Mouse (Mus musculus): ENCODE measurements around the gene Mypn.

Mypn gene

DNA sequence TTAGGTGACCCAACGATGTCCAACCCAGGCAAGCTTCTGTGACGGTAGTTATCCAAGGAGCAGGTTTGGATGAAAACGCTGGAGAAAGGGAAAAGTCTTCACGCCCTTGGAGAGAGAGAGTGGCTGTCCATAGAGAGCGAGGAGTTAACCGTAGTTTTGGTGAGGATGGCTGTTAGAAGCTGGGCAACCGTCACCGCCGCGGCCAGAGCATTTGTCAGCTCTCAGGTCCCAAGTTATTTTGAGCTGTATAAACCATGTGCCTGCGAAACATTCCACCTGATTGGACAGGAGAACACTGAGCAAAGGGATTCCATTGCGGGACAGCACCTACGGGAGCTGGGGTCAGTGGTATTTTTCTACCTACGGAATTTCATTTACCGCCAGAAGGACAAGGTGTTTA, at the start of gene Mypn:
TSS of gene Mypn (minus strand) at position 225 of the 400 bp plus-strand sequence.
- no peak for DNase-seq

DNA sequence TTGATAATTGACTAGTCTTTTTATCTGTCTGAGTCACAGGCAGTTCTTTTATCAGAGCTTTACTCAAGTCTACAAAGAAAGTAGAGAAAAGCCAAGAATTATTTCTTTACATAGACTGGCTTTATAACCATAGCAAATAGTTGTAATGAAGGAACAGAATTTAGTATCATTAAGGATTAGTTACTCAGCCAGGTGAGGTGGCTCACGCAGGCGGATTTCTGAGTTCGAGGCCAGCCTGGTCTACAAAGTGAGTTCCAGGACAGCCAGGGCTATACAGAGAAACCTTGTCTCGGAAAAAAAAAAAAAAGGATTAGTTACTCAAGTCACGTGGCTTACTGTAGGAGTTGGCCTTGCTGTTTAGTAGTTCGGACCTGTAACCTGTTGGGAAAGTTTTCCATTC, 44.7 kb upstream of the Mypn start:
- DNase-seq: no peak

DNA sequence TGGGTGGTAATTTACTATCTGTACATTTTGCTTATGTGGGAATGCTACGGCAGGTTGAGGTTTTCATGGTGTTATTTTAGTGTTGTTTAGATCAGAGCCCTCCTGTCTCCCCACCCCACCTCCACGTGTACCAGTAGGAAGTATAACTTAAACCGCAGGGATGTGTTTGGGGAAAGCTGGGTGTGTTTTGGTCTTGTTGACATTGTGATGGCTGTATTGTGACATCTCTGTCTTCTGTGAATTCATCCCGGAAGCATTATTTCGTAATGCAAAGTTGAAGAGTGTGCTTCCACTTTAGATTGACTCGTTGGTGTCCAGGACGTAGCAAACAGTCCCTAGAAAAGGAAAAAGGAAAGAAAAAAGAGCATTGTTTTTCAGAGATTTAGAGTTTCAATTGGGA, 43.7 kb upstream of the Mypn start:
- DNase-seq: peak in 1 of 2 experiments; percentile 31

DNA sequence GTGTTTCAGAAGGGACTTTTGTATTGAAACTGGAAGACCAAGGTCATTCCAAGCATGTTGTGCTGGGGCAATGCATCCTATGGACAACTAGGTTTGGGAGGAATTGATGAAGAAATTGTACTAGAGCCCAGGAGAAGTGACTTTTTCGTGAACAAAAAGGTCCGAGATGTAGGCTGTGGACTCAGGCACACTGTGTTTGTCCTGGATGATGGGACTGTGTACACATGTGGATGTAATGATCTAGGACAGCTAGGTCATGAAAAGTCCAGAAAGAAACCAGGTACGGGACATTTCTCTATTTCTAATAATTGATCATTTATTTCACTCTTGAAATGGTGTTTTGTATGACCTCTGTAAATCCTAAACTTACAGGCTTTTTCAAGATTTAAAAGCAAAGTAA, 42.1 kb upstream of the Mypn start:
- DNase-seq: no peak

DNA sequence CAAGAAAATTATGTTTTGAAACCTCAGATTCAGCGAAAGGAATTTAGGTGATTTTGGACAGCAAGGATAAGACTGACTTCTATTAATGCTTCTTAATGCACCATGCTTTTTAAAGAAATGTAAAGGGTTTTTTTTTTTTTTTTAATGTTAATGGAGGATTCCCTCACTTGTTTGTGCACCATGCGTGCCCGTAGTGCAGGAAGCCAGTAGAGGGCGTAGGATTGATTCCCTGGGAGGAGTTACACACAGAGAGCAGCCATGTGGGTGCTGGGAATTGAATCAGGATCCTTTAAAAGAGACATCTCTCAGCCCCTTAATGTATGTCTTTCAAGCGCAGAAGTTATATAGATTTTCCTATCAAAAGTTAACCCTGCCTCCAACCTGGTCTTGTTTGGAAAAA, 41.0 kb upstream of the Mypn start:
- DNase-seq: peak; percentile 32 to 55

DNA sequence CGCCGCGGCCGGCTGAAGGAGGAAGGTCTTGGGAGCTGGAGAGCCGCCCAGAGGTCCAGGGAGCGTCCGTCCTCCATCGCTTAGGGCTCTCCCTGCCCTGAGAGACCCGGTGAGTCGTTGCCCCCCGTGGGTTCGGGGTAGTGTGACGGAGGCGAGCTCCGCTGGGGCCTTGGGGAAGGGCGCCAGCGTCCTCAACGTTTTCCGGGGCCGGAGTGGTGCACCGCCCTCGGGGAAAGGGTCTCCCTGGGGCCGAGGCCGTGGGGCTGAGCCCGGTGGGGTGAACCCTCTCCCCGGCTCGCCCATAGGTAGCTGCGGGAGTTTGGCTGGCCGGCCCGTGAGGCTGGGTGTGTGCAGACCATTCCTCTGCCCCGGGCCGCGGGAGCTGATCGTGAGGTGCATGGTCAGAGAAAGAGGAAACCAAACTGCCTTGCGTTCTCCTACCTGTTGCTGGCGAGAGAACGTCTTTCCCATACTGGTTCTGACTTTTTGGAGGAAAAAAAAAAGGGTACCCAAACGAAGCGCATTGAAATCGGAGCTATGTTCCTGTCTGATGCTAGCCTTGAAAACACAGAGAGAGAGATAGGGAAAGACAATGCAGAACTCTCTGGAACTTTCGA, 40.4 kb upstream of the Mypn start:
- DNase-seq: no peak

DNA sequence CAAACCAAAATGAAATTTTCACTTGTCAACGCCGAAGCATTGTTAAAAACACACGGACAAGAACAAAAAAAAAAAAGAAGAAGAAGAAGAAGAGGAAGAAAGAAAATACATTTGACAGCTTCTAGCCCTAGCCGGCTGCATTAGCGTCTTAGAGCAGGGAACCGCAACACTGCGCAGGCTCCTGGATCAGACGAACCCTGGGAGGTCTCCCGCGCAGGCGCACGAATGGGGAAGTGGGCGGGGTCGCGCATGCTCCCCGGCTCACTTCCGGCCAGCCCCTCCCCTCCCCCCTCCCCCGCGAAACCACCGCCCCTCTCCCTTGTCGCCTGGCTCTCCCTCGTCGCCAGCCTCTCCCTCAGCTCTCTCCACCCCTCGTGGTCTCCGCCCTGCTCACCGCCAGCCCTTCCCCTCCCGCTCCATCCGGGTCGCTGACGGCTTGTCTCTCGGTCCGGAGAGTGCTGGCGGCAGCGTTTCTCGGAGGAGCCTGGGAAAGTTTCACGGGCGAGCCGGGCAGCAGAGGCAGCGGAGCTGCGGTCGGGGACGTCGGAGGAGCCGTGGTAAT, 39.8 kb upstream of the Mypn start, which contains the start of gene Herc4:
TSS of gene Herc4 (plus strand) at position 318 of the 562 bp plus-strand sequence.
- DNase-seq: peak; percentile 97 to 98

DNA sequence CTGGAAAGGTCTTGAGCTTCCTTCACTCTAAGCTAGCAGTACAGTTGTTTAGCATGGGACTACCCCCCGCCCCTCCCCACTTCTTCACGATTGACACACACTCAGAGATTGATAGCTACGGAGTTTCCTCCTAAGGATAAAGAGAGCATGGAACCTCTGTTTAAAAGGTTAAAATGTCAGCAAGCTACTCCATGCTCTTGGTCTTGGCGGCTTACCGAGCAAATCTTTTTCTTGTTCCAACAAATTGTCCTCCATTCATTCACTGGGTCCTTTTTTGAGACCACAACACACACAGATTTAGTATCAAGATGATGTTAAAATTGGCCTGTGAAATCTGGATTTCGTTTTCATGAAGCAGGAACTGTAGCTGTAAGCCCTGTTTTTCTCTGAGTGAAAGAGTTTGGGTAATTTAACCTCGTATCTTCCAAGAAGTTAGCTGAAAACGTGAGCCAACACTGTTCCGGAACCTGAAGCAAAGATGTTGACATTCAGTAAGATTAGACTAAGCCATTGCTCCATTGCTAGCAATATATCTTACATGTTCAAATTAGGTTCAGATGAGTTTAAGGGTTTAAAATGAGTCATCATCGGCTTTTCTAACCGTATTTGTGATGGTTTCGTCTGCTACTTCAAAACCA, 39.2 kb upstream of the Mypn start:
- DNase-seq: no peak

DNA sequence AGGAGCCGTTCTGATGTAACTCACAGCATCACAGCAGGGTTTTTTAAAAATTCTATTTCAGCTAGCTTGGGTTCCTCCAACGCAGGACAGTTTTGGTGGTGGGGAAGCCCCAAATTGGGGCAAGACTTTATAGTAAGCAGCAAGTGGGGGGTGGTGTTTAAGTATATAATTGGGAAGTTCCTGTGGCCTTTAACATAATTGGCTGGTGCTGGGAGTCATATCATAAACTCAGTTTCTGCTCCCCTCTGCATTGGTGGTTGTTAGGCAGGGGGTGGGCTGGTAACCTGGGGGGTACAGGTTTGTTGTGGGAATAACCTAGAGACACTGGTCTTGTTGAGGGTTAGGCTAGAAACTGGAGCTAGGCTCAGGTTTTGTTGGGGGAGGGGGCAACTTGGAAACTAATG, 37.1 kb upstream of the Mypn start:
- no peak for DNase-seq

DNA sequence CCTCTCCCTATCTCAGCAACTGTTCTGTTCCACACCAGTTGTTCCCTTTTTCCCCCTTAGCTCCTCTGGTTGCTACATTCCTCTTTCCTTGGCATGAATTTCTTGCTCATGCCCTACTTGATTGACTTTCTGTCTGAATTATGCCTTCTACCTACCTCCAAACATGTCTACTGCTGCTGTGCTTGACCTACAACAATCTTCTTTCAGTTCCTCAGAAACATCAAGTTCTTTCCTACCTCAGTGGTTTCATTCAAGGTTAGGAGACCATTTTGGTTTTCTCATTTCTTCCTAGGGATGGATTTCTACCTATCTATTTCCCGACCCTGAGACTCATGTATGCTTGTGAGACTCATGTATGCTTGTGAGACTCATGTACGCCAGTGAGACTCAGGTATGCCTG, 36.1 kb upstream of the Mypn start:
- DNase-seq: no peak

DNA sequence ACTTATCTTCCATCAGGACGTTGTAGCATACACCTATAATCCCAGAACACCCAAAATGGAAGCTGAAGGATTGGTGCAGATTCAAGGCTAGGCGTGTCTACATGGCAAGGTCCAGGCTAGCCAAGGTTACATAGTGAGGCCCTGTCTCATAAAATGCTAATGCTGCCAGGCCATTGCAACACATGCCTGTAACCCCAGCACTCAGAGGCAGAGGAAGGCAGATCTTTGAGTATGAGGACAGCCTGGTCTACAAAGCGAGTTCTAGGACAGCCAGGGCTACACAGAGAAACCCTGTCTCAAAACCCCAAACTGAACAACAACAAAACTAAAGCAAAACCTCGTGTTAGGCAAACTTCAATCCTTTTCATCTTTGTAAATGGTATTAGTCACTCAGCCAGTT, 34.3 kb upstream of the Mypn start:
- no peak for DNase-seq

DNA sequence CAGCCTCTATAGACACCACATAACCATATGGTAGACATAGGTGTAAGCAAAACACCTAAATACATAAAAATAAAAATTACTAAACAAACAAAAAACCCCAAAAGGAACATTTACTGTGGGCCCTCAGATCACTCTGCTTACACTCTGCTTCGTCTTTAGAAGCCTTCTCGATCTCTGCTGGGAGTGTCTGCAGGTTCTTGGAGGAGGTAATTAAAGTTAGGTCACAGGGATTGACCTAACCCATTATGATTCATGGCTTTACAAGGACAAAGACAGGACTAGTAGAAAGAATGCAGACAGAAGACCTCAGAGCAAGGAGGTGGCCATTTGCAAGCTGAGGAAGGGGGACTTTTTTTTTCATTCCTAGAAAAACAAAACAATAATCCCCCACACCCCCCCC, 33.5 kb upstream of the Mypn start:
- DNase-seq: no peak

DNA sequence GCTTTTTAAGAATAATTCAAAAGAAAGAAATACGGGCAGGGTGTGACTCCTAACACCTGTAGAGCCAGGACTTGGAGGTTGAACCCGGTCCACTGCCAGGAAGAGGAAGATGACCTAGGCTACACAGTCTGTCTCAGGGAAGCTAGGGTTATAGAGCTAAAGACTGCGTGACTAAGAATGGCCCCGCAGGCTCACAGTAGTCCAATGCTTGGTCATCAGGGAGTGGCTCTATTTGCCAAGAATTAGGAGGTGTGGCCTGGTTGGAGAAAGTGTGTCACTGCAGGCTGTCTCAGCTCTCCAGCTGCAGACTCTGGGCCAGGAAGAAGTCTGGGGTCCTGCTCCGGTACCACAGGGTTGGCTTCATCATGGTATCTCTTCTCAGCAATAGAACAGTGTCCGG, 32.9 kb upstream of the Mypn start:
- no peak for DNase-seq

DNA sequence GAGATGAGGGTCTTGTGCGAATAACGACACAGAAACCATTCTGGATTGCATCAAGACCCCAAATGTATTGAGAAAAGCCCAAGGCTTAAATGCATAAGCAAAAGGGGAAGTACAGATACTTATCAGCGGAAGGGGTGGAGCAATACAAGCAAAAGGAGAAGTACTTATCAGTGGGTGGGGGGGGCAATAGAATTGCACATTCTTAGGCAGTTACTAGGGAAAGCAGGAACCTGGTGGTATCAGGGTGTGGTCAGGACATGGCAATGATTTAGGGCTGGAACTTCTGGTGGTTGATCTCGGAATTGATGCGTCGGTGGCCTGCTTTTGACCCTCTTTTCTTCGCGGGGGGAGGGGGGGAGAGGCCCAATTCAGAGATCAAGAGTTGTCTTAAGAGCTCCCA, 32.1 kb upstream of the Mypn start:
- DNase-seq: no peak

DNA sequence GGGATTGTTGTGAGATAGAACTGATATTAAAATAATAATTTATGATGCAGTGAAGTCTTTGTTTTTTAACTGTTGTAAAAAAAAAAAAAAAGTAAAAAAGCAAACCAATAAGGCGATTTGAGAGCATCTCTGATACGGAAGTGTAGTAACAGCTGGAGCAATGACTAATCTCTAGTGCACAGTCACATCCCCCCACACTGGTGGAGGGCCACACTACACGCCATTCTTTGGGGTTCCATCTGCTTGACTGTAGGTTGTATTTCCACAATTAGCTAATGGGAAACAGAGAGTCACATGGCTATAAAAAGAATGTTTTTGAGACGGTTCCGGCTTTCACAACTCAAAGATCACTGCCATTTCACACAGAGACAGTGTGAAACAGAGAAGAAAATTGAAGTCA, 30.4 kb upstream of the Mypn start:
- DNase-seq: no peak

DNA sequence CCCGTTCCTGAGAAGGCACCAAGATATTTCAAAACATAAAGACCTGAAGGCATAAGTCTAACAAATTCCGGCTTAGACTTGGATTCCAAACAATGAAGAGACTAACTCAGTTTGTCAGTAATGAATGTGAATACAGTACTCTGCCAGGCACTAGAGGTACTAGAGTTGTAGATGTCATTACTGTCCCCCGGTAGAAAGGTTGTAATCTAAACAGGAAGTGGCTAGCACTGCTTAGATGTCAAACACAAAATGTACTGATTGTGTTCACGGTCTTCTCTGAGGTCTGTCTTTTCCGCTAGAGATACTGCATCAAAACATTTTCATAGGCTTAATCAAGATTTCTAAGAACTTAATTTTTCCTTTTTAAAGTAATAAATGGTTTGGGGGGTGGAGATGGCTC, 27.9 kb upstream of the Mypn start:
- no peak for DNase-seq

DNA sequence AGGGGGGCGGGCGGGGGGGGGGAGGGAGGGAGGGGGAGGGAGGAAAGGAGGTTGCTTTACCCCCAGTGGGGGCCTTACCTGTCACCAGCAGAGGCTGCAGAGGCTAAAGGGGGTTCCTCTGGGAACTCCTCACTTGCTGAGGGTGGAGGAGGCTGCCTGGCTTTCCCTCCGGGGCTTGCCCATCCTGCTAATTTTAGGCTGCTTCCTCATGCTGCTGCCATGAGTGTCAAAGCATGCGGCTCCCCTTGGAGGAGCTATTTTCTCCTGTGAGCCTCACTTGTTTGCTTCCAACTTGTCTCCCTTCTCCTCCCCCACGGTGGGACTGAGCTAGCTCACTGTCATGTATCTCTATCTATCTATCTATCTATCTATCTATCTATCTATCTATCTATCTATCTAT, 27.1 kb upstream of the Mypn start:
- DNase-seq: no peak

DNA sequence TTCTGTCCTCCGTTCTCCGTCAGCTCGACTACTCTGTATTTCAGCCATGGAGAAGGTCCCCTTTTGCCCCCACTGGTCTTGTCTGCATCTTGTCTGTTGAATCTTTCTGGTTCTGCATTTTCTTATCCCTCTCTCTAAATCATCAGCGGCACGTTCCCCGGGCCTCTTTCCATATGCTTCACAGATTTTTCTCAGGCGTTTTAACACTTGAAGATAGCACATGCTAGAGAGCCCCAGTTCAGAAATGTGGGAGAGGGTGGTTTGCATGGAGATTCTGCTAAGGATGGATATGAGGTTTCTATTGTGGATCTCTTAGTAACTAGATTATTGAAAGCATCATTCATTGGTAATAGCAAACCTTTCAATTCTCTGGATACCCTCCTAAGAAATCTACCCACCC, 26.5 kb upstream of the Mypn start:
- DNase-seq: no peak

DNA sequence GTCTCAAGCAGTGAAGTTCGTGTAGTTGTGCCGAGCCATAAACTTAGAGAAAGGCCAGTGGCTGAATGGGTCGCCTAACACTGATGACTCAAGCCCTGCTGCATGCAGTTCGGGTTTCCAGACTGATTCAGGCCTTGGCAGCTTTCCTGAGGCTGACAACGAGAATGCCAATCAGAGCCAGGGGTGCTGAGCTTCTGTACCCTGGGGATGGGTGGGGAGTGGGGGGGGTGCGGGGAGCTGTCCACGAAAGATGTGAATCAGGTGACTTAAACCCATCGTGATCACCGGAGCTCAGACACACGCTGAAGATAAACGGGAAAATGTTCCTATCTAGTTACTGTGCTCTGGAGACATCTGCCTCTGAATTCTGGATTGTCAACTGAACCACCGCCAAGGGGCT, 20.6 kb upstream of the Mypn start:
- DNase-seq: no peak

DNA sequence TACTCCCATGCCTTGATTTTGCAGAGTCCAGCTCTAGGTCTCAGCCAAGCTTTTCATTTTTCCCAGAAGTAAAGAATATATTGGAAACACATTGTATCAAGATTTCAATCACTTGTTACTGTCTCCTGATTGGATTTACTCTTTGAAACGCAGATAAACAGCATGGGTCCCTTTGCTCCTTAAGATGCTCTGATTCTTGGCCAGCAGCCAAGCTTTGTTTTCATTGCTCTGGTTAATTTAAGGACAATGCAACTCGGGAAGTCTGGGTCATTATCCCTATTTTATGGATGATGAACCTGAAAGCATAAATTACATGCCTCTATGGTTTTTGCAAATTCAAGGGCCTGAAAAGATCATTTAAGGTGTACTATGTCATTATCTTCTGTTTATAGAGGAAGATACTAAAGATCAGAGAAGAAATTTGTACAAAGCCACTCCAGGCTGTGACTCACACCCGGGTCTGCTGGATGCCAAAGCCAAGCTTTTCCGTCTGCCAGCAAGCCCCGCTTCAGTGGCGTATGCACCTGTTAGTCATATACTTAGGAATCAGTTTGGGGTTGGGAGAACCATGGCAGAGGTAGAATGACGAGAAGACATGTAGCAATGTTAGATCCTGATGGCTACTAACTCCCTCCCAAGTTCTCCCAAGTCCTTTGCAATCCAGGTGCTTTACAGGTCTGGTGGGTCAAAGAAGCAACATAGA, 17.5 kb upstream of the Mypn start:
- no peak for DNase-seq

DNA sequence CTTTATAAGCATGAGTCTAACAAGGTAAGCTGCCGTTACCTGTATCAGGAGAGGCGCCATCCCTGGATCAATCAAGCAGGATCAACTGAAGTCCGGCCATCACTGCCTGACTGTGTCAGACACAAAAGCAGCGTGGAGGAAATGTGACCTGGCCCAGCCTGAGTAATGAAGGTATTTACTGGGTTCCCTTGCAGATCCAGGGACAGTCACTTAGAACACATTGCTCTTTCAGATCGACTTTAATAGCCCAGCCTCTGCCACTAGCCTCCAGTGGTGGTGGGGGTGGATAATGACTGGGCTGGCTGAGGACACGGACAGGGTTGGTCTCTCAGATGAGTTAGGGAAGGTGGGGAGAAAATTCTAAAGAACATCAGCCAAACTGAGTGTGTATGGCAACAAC, 5.1 kb upstream of the Mypn start:
- DNase-seq: no peak

DNA sequence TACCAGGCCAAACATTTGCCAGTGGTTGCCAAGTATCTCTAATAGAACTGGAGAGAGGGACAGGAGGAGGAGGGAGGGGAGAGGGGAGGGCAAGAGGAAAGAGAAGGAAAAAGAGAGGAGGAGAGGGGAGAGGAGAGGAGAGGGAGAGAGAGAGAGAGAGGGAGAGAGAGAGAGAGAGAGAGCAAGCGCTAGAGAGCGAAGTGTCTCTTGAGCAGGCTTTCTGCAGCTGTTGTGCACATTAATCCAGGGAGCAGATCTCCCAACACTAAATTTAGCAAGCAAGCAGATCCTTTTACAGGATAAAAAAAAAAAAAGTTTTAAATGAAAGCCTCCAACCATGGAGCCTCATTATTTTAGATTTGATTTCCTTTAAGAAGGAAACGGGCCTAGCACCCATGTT, 750 bp downstream of the Mypn start:
- DNase-seq: no peak

DNA sequence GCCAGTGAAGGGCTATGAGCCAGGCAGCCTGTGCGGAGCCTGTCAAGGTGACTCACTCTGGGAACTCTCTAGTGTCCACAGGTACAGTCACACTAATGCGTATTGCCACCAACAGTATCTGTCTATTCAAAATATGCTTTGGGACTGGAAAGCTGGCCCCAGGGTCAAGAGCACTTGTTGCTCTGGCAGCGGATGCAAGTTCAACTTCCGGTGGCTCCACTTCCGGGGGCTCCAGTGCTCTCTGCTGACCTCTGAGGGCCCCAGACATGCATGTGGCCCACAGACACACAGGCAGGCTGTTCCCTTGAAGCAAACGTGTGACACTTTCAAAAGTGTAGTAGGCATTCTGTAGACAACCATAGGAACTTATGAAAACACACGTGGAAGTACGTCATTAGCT, 2.2 kb downstream of the Mypn start:
- no peak for DNase-seq

DNA sequence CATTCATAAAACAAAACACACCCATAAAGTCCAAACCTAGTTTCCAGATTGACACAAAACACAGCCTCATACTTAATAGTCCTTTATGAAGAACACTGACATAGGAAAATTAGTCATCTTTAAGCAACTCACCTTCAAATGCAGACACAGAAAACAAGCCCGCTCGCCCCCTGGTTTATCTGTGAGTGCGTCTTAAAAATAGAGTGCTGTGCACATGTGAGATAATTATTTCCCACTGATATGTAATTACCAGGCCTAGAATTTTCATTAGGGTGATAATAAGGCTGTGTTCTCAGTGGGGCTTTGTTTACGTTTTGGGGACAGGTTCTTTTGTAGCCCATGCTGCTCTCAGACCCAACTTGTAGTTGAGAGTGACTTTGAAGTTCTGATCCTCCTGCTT, 4.7 kb downstream of the Mypn start:
- no peak for DNase-seq

Data from lung, adult 18-20 months (tissue).